Mouse (Mus musculus) embryonic stem cell, embryonic (primary cell): ENCODE data around the gene Wwc2.

ENCODE experiments used
- CTCF ChIA-PET, 4 experiments: fragments of 300-600 bp in 2 of 4; fragments of 350-600 bp in 2 of 4; sonication (Branson Sonifier 250); formaldehyde crosslinking; loops; one replicate each; lab custom pipeline; 2022; ENCODE audit warnings: inconsistent platforms in 2 of 4; lab: Charles Lee
- POLR2A ChIA-PET, 4 experiments: fragments of 300-600 bp in 2 of 4; fragments of 350-600 bp in 2 of 4; sonication (Branson Sonifier 250); formaldehyde crosslinking; loops; one replicate each; lab custom pipeline; 2022; ENCODE audit warnings: antibody characterized with exemption in 4 of 4, inconsistent platforms in 1 of 4; lab: Charles Lee

The Wwc2 gene

DNA sequence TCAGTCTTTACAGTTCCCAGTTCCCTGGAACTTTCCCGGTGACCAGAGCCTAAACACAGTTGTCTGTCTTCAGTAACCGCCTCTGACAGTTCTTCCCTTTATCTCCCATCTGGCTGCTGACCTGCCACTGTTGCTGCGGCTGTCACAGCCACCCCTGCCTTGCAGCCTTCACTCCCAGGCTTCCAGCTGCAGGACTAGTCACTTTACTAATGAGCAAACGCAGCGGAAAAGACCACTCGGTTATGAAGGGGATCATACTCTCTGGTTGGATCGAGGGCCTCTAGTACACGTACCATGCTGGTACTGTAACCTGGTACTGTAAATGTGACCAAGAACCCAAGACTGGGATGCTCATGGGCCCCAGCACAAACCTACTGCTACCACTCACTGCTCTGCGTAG is 83.7 kb downstream of the Wwc2 start:
- POLR2A ChIA-PET, result no interaction called here
- CTCF ChIA-PET, result interaction anchor here in 1 of 4 experiments (0.7 kb wide), 1 partner anchor 9 kb away, joined by 3 read pairs; no protein-coding TSS in a partner anchor

- ChIA-PET POLR2A (interaction anchor here in 1 of 4 experiments (1.4 kb wide), 1 partner anchor 9 kb away, joined by 3 read pairs; no protein-coding TSS in a partner anchor), CTCF (no interaction called here)
Measured at GRCm38 (mm10) chr8:47906142-47906541, 84.6 kb downstream of the Wwc2 start.

- ChIA-PET POLR2A (interaction anchor here in 1 of 4 experiments (1.4 kb wide), 1 partner anchor 9 kb away, joined by 3 read pairs; no protein-coding TSS in a partner anchor), CTCF (interaction anchor here in 1 of 4 experiments (0.6 kb wide), 1 partner anchor 936 kb away, joined by 10 read pairs; no protein-coding TSS in a partner anchor)
Measured at GRCm38 (mm10) chr8:47905256-47905655, 85.5 kb downstream of the Wwc2 start.

DNA sequence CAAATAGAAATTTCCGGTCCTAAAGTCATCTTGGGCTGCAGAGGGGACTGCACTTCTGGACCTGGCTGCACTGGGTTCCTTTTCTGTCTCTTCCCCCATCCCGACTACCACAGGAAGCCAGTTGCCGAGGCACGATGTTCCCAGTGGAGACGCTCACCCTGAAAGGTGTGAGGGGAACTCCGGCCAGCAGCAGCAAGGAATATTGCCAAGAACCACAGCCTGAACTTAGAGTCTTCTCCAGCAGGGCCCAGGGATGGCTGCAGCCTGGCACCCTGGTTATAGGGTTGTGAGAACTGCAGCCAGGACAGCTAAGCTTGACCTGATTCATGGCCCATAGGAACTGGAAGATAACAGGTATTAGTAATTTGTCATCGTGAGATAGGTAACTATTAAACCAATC is 86.7 kb downstream of the Wwc2 start:
- CTCF ChIA-PET, result interaction anchor here in 1 of 4 experiments (0.5 kb wide), 1 partner anchor 67 kb away, joined by 4 read pairs; no protein-coding TSS in a partner anchor
- POLR2A ChIA-PET, result interaction anchor here in 1 of 4 experiments (0.5 kb wide), 1 partner anchor 220 kb away, joined by 3 read pairs; no protein-coding TSS in a partner anchor

GRCm38 (mm10) chr8:47902704-47903103 is 88.0 kb downstream of the Wwc2 start:
- ChIA-PET POLR2A (no interaction called here), CTCF (interaction anchor here in 1 of 4 experiments (0.5 to 0.6 kb wide), 2 partner anchors 17 to 94 kb away, joined by 4 to 6 read pairs; no protein-coding TSS in a partner anchor)

- ChIA-PET CTCF (interaction anchor here in 3 of 4 experiments (0.6 to 1.6 kb wide), 6 partner anchors 19 to 51 kb away, joined by 3 to 5 read pairs (median 4); no protein-coding TSS in a partner anchor), POLR2A (interaction anchor here in 3 of 4 experiments (0.5 to 1.7 kb wide), 7 partner anchors 8 to 236 kb away, joined by 3 read pairs; no protein-coding TSS in a partner anchor)
Measured at GRCm38 (mm10) chr8:47900361-47900760, 90.4 kb downstream of the Wwc2 start.

DNA sequence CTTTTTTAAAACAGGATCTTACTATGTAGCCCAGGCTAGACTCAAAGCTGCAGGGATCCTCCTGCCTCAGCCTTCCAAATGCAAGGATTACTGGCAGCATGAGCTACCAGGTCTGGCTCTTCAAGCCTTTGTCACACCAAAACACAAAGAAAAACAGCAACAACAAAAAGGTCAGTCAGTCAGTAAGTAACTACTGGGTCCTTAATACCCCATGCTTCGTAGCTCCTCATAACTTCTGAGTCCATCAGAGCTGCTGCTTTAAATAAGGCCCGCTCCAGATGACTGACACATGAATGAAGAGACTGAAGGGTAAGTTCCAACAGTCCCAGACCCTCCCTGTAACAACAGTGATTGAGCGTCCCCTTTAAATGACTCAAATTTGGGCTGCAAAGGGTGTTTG is 90.8 kb downstream of the Wwc2 start:
- CTCF ChIA-PET, result interaction anchor here (0.7 to 1.6 kb wide), 7 partner anchors 20 to 110 kb away, joined by 3 to 5 read pairs (median 4); no protein-coding TSS in a partner anchor
- POLR2A ChIA-PET, result interaction anchor here in 3 of 4 experiments (0.6 to 2.2 kb wide), 10 partner anchors 9 to 237 kb away, joined by 3 to 7 read pairs (median 3); no protein-coding TSS in a partner anchor

GRCm38 (mm10) chr8:47892419-47892818 is 98.3 kb downstream of the Wwc2 start:
- ChIA-PET POLR2A (interaction anchor here in 1 of 4 experiments (1.5 kb wide), 1 partner anchor 86 kb away, joined by 3 read pairs; no protein-coding TSS in a partner anchor), CTCF (interaction anchor here in 1 of 4 experiments (0.7 kb wide), 1 partner anchor 124 kb away, joined by 3 read pairs; no protein-coding TSS in a partner anchor)

DNA sequence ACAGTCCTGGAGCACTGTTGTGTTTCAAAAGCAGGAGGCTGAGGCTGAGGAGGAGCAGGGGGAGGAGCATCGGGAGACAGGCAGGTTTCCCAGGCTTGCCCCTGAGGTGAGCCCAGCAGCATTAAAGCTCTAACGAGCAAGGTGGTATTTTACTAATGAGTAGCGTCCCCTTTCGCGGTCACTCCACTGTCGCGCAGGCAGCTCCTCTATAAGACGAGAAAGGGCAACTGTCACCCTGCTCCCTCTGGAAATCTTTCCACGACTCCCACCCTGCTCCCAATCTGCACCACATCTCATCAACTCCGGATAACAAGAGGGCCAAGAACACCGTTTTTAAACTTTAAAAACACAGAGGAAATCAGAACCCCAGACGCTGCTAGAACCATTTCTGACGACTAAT is 99.1 kb downstream of the Wwc2 start:
- POLR2A ChIA-PET, result interaction anchor here in 1 of 4 experiments (1.2 kb wide), 1 partner anchor 117 kb away, joined by 3 read pairs; no protein-coding TSS in a partner anchor

GRCm38 (mm10) chr8:47890814-47891210 is 99.9 kb downstream of the Wwc2 start:
- ChIA-PET POLR2A (interaction anchor here in 2 of 4 experiments (1.0 to 1.7 kb wide), 5 partner anchors 8 to 149 kb away, joined by 3 to 5 read pairs (median 3); no protein-coding TSS in a partner anchor), CTCF (interaction anchor here in 2 of 4 experiments (0.6 to 1.2 kb wide), 2 partner anchors 16 to 88 kb away, joined by 3 read pairs; no protein-coding TSS in a partner anchor)

More for the DNA sequence above, 99.1 kb downstream of the Wwc2 start:
- CTCF ChIA-PET, result interaction anchor here in 2 of 4 experiments (0.5 to 1.2 kb wide), 2 partner anchors 17 to 28 kb away, joined by 3 read pairs; no protein-coding TSS in a partner anchor

- POLR2A ChIA-PET, result interaction anchor here in 2 of 4 experiments (0.6 to 1.7 kb wide), 7 partner anchors 9 to 148 kb away, joined by 3 to 8 read pairs (median 3); no protein-coding TSS in a partner anchor
- CTCF ChIA-PET, result interaction anchor here in 3 of 4 experiments (0.6 to 1.6 kb wide), 4 partner anchors 23 to 147 kb away, joined by 3 to 4 read pairs (median 3); no protein-coding TSS in a partner anchor
Measured at GRCm38 (mm10) chr8:47889936-47890813, 100.5 kb downstream of the Wwc2 start.

DNA sequence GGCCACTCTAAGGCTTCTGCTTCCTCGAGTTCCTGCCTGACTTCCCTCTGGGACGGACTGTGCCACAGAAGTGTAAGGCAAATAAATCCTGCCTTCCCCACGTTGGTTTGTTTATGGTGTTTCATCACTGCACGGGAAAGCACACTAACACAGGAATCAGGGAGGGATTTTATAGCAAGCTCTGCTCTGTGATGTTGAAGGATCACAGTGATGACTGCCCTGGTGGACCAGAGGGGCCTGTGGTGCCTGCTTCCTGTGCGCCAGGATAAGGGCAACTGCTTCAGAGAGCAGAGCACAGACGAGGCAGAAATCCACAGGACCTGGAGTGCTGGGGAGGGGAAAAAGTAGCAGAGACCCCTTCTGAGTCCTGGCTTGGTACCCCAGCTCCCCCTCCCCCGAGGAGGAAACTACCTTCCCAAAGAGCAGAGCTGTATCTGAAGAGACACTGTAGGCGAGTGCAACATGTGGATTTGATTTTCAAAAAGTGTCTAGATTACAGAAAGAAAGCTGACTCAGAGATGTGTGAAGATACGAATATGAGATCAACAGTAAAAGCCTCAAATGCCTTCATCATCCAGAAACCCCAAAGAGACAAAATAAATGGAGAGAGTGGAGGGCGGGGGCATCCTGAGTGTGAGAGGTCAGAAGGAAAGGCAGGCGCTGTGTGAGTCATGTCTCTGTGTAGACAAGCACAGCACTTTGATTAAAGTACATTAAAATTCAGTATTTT is 101.7 kb downstream of the Wwc2 start:
- ChIA-PET CTCF (interaction anchor here in 2 of 4 experiments (1.4 to 1.6 kb wide), 3 partner anchors 22 to 146 kb away, joined by 3 to 4 read pairs (median 3); no protein-coding TSS in a partner anchor), POLR2A (interaction anchor here in 1 of 4 experiments (1.0 to 1.7 kb wide), 2 partner anchors 9 to 10 kb away, joined by 3 to 5 read pairs; no protein-coding TSS in a partner anchor)

DNA sequence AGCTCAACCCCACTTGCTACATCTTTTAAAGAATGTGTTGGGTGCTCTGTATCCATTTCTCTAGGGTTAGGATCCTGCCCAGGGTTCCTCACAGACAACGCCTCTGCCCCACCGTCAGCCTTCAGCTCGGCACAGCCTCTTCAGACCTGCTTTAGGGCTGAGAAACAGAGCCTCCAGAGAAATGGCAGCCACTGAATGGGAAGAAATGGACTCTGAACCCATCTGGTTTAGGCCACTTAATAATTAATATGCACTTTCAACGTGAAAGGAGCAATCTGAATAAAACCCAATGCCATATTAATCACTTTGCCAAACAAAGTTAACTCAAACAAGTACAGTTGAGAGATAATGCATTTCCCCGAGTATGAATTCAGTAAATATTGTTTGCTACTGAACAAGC is 106.4 kb downstream of the Wwc2 start:
- ChIA-PET CTCF (interaction anchor here in 2 of 4 experiments (0.8 to 1.4 kb wide), 2 partner anchors 12 to 91 kb away, joined by 3 to 7 read pairs; no protein-coding TSS in a partner anchor), POLR2A (no interaction called here)

GRCm38 (mm10) chr8:47883739-47884138 is 107.0 kb downstream of the Wwc2 start:
- POLR2A ChIA-PET, result no interaction called here
- CTCF ChIA-PET, result no interaction called here

- ChIA-PET POLR2A (no interaction called here), CTCF (interaction anchor here in 3 of 4 experiments (0.6 to 1.4 kb wide), 4 partner anchors 11 to 94 kb away, joined by 3 to 7 read pairs (median 6); no protein-coding TSS in a partner anchor)
Measured at GRCm38 (mm10) chr8:47878516-47878915, 112.2 kb downstream of the Wwc2 start.

DNA sequence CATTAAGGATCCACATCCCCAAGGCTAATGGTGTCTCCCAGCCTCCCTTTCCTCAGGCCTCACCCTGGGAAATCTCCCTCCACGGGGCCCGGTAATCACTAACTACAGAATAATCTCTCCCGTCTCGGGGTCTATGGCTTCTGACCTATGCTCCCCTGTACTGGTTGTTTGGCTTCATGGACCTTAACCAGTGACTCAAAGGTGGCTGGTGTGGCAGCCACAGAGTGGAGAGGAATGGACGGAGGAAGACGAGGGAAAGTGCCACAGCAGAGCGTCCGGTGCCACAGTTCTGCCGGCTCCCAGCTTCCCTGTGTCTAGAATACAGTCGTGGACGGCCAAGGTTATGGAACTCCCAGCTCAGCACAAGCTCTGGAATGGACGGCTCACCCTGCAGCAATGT is 114.9 kb downstream of the Wwc2 start:
- ChIA-PET POLR2A (interaction anchor here in 2 of 4 experiments (1.1 to 7.3 kb wide), 3 partner anchors 8 to 588 kb away, joined by 3 to 33 read pairs (median 7); no protein-coding TSS in a partner anchor), CTCF (interaction anchor here in 2 of 4 experiments (1.4 to 2.2 kb wide), 2 partner anchors 9 kb away, joined by 3 to 12 read pairs; no protein-coding TSS in a partner anchor)
